Mouse (Mus musculus): ENCODE results near the gene Il15. TPM values are rescaled to one million over a fixed set of nuclear protein-coding genes. Genes with fewer than 3 reads are reported as not detected.
A peak's percentile ranks its signal among the peaks of the same experiment; 100 is the strongest.

Gene Il15
- 3.8 and 4.1 TPM in 2 replicates for polyA plus RNA-seq (2012; rRNA removed)

DNA sequence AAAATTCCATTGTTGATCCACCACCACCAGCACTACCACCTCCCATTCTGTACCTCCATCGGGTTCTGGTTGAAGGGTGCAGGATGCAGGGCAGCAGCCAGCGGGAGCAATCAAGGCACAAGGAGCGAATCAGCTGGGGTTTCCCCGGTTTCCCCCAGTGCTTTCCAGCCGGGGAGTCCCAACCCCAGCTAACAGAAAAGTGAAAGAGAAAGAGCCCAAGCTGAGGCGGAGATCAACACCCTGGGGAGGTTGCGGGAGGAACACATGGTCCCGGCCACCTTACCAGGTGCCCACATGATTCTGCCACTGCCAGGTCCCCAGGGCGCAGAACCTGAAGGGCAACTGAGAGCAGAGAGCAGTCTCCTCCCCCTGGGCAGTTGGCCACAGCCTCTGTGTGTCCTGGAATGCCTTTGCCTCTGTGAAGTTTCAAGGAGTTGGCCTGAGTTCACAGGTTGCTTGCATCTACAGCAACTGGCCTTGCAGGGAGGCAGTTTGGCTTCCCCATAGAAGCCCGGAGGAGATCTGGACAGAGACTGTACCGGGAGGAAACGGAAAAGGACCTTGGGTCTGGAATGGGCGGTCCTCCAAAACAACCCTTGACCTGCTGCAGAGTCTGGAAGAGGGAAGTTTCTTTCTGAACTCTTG is at the start of gene Il15:
Il15 (minus strand) TSS at position 537 of the 645 bp plus-strand sequence.
- no peak for DNase-seq (ENCODE audit: extremely low spot score in 1 of 2, low spot score in 1 of 2)

DNA sequence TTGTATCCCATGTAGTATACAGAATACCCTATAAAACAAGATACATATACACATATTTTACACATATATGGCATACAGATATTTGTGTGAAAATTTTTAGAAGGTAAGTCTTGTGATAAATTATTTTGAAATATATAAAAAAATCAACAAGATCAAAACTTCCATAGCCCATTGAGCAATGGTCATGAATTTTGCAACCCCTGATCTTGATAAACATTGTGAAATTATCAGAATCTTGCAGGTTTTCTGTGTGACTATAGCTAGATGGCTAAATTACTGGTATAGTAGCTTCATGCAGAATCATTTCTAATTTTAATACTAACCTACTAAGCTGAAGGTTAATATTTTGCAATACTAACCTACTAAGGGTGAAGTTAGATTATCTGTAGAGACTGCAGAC is 41.9 kb upstream of the Il15 start:
- DNase-seq (ENCODE audit: extremely low spot score in 1 of 2, low spot score in 1 of 2), result no peak

- no peak for DNase-seq (ENCODE audit: extremely low spot score in 1 of 2, low spot score in 1 of 2)
Measured at GRCm38 (mm10) chr8:82416587-82417340, 13.7 kb upstream of the Il15 start.

- DNase-seq (ENCODE audit: extremely low spot score in 1 of 2, low spot score in 1 of 2), result no peak
Measured at GRCm38 (mm10) chr8:82415485-82415884, 12.5 kb upstream of the Il15 start.

DNA sequence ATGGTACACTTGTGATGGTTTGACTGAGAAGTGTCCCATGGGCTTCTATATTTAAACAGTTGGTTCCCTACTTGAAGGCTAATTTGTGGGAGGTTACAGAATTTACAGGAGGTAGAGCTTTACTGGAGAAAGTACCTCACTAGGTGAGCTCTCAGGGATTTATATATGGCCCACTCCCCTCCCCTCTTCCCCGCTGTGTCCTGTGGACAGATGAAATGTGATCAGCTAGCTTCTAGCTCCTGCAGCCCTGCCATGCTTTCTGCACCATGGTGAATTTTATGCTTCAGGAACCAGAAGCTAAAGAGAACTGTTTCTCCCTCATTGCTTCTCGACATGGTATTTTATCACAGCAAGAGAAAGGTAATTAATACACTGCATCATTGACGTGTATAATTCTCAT is 7.1 kb upstream of the Il15 start:
- no peak for DNase-seq (ENCODE audit: extremely low spot score in 1 of 2, low spot score in 1 of 2)

GRCm38 (mm10) chr8:82407060-82407459 is 4.0 kb upstream of the Il15 start:
- DNase-seq (ENCODE audit: extremely low spot score in 1 of 2, low spot score in 1 of 2), result no peak

DNA sequence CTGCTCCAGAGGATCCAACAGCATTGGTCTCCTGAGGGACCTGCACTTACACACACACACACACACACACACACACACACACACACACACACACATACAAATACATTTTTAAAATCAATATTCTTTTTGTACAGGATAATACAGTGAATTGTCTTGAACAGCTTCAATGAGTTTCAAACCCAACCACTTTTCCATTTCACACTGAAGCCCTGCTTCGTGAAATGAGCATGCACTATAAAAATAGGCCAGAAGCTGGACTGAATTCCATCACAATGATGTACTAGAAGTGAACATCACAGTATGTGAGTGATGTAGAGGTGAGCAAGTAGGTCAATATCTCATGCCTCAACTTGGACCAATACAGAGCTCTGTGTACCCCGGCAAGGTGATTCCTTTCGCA is 1.0 kb upstream of the Il15 start:
- no peak for DNase-seq (ENCODE audit: extremely low spot score in 1 of 2, low spot score in 1 of 2)

- DNase-seq (ENCODE audit: extremely low spot score in 1 of 2, low spot score in 1 of 2), result no peak
Measured at GRCm38 (mm10) chr8:82402261-82402685, 749 bp downstream of the Il15 start.

DNA sequence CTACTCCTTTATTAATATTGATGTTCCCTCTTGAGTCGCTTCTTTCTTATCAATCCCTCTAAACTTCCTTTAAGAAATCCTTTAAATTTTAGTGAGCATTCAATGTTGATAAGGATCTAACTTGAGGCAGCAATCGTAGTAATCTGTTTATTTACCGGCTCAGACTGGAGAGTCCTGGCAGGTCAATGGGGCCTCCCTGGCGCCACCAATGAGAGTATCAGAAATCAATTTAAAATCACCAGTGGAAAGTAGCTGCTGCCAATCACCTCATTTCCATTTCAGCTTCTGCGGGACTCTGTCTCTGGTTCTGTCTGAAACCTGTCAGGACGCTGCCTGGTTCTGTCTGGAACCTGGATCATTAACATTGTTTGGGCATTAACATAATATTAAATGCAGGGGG is 1.5 kb downstream of the Il15 start:
- DNase-seq (ENCODE audit: extremely low spot score in 1 of 2, low spot score in 1 of 2), result no peak

GRCm38 (mm10) chr8:82401059-82401458 is 2.0 kb downstream of the Il15 start:
- DNase-seq (ENCODE audit: extremely low spot score in 1 of 2, low spot score in 1 of 2), result no peak

DNA sequence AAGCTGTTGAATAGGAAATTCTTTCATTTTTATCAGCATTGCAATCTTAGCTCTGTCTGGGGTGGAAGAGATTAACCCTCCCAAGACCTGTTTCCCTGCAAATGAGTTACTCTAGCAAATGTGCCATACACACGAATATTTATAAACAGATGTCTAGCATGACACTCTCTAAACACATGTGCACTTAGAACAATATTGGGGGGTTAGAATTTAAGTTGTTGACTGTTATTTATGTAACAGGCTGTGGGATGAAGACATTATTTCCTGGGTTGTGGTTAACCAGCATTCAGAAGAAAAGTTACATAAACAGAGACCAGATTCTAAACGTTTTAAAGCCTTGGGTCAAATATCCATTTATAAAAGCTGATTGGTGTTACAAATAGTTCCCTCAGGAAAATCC is 2.6 kb downstream of the Il15 start:
- no peak for DNase-seq (ENCODE audit: extremely low spot score in 1 of 2, low spot score in 1 of 2)

DNA sequence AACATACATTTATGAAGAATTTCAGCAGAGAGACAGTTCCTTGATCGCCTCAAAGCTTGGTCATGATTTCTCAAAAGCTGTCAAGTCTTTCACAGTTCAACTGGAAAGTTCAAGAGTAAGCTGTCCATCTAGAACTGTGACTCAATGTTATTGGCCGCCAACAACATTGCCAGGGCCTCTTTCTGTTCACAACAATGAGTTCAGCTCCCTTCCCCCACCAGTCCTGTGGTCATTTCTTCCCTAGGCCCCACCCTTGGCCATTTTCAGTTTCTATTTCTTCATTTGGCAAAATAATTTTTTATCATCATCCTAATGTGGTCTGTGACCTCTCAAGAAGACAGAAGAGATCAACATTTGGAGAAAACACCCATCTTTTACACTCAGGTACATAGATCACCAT is 4.5 kb downstream of the Il15 start:
- no peak for DNase-seq (ENCODE audit: extremely low spot score in 1 of 2, low spot score in 1 of 2)

DNA sequence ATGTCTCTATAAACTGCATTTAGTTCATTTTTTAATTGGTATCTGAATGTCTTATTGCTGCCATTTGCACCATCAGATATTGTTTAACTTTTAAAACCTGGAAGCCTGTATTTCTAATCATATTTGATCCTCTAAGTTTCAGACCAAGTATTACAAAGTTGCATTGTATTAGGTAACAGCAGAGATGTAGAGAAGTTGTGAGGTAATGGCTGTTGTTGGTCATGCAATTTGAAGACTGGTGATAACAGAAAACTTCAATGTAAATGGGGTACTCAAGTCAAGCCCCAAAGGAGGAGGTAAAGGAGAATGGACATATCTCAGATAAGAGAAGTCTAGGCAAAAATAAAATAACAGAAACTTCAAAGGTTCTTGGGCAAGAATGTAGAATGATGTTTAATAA is 11.8 kb downstream of the Il15 start:
- no peak for DNase-seq (ENCODE audit: extremely low spot score in 1 of 2, low spot score in 1 of 2)

DNA sequence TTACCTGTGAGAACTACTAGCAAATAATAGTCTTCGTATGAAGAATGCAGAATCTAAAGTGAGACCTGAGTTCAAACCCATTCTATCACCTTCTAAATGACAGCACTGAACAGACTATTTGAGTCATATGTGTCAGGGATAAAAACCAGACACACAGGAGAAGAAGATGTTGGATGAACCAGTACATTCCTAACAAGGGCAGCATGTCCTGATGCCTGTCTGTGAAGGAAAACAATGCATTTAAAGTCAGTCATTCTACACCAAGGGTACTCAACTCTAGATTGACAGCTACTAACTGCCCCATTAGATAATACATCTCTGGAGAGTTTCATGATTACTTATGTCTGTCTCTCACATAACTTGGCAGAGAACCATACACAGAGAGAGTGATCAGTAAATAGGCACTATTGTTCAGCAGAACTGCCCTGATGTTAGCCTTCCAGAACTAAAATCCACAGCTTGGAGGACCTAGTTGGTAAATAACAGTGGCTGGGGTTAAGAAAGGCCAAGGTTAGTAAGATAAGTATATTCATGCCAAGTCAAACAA is 14.6 kb downstream of the Il15 start:
- DNase-seq (ENCODE audit: extremely low spot score in 1 of 2, low spot score in 1 of 2), result no peak

DNA sequence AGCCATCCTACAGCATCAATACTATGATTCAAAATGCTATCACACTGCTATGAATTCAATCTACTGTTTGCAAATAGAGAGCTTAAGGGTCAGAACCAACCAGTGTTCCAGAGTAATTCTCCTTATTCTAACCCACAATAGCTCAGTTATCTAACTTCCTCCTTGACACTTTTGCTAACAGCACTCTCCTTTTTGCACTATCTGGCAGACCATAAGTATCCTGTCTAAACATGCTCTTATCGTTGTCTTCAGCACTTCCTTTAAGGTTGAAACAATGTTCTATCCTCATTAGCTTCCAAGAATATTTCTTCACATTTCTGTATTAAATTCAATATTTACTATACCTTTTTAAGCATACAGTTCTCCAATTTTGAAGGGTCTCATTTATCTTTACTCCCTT is 15.4 kb downstream of the Il15 start:
- no peak for DNase-seq (ENCODE audit: extremely low spot score in 1 of 2, low spot score in 1 of 2)

GRCm38 (mm10) chr8:82385867-82386266 is 17.2 kb downstream of the Il15 start:
- no peak for DNase-seq (ENCODE audit: extremely low spot score in 1 of 2, low spot score in 1 of 2)

DNA sequence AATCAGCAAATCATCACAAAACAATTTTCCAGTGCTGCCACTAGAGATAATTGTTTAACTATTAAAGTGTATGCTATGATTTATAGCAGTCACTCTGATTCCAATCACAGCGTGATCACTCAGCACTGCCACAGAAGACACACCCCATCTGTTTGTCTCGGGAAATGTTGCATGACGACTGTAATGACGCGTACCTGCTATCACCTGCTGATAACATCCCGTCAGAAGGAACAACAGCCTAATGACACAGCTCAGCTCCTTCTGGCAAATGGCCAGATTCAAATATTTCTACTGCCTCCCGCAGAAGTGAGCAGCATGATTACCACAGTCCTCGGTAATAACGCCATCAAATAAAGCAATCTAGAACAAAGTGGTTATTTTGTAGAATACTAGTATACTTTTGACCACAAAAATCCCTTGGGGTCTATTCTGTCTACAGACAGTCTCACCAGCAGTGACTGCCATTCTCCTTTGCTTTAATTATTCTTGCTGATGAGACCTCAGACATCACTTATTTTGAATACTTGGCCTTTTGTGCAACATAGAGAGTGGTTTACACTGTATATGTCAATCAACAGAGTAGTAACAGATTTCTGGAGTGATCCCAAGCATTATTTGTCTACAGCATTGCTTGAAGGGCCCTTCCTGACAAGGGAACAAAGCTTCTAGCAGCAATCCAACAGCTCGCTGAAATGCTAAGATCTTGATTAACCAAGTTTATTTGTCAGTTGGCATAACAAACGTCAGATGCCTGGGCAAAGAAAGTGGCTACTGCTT is 18.4 kb downstream of the Il15 start:
- no peak for DNase-seq (ENCODE audit: extremely low spot score in 1 of 2, low spot score in 1 of 2)

DNA sequence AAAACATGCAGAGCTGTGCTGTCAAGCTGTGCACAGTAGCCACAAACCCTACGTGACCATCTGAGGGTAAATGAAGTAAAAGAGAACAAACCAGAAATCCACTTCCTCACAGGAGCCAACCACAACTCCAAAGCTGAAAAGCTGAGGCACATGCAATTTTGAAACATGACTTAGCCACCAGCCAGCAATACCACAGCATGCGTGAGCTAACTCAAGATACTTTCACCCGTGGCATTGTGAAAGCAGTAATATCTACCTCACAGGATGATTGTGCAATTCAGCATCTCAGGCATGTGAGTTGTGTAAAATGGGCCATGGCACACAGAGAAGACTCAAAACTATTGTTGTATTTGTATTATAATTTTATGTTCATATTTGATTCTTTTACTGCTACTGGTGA is 19.7 kb downstream of the Il15 start:
- no peak for DNase-seq (ENCODE audit: extremely low spot score in 1 of 2, low spot score in 1 of 2)

DNA sequence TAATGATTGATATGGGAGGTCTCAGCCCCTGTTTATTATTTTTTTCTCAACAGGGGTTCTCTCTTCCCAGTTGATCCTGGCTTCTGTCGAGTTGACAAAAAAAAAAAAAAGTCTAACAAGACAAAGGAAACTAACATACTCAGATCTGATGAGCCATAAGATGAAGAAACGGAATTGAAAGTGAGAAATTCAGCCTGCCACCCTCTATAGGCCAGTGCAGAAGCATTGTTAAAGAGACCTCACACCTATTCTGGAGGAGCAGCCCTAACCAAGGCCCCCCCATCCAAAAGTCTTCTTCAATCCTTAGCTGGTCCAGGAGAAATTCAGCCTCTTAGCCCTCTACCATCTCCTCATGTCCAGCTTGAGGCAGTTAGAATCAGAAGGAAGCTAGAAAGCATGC is 20.7 kb downstream of the Il15 start:
- no peak for DNase-seq (ENCODE audit: extremely low spot score in 1 of 2, low spot score in 1 of 2)

- DNase-seq (ENCODE audit: extremely low spot score in 1 of 2, low spot score in 1 of 2), result peak in 1 of 2 experiments; percentile 2
Measured at GRCm38 (mm10) chr8:82374470-82374869, 28.6 kb downstream of the Il15 start.

DNA sequence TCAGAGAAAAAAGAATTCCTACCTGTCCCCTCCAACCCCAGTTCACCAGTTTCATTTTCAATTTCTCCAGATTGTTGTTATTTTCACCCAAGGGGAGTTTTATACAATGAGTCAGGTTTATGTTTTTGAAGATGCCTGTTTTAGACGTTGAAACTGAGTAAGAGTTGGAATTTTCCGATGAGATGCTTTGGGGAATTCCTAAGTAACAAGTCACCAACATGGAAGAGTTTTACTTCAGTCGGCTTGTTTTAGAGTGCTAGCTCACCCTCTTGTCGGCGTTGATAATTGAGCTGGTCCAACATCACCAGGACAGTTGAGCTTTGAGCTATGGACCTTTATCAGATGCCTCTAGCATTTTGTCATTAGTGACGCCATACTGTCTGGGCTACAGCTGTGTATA is 30.2 kb downstream of the Il15 start:
- no peak for DNase-seq (ENCODE audit: extremely low spot score in 1 of 2, low spot score in 1 of 2)

Data from frontal cortex, adult 2 months (tissue).